Mouse (Mus musculus): ENCODE data around the gene Wdr91. TPM values are rescaled to one million over a fixed set of nuclear protein-coding genes. Genes with fewer than 3 reads are reported as not detected.

Gene Wdr91
- polyA plus RNA-seq (2015; fragmentation: Nextera tagmentation; extraction: Ambion mirVana), result 11.9 and 13.6 TPM in 2 replicates

DNA sequence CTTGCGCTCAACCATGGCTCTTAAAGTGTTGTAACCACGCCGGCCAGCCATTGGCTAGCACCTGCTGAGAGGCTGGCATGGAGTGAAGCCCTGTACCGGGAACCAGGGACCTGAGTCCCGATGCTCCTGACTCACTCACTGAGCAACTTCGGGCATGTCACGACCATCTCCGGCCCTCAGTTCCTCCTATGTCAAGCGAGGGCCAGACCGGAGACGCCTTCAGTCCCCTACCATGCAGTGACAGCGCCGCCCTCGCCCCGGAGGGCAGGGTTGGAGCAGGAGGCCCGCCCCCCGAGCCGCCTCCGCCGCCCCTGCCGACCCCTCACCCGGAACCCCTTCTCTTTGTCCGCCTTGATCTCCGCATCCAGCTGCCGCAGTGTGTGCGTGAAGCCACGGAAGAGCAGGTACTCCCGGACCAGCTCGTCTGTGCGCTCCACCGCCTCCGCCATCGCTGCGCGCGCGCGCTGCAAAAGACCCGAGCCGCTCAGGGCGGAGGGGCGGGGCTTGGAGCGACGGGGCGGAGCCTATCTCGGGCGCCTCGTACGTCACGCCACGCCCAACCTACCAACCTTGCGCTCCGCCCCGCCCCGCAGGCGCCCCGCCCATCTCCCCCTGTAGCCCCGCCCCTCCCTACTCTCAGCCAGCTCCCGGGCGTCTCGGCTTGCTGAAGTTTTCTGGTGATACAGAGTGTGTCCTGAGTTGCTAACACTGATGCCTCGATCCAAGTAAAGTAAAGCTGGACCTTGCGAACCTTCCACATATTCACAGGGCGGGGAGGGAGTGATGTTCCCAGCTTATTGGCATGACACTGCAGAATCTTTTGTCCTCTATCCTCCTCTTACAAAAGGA, at the start of gene Wdr91:
TSS of gene Wdr91 (minus strand) at position 506 of the 849 bp plus-strand sequence.
- WGBS, result under 1% methylated on average over 57 of the region's 64 CpGs
- H3K9me3 ChIP-seq, result no peaks in the 10 kb centered on the region
- H3K4me2 ChIP-seq, result peak within 1 kb of the TSS; percentile 75
- H3K36me3 ChIP-seq, result peaks cover 23% of the 10 kb centered on the region
- peak within 1 kb of the TSS; percentile 82 for H3K9ac ChIP-seq
- H3K27ac ChIP-seq, result peak within 1 kb of the TSS; percentile 81
- H3K4me1 ChIP-seq, result peaks cover 10% of the 10 kb centered on the region
- H3K4me3 ChIP-seq, result peak within 1 kb of the TSS; percentile 74
- peak; percentile 90 for ATAC-seq (ENCODE audit: insufficient number of reproducible peaks, insufficient read depth, low FRiP score, low TSS enrichment, low read depth)
- H3K27me3 ChIP-seq, result no peaks in the 10 kb centered on the region

DNA sequence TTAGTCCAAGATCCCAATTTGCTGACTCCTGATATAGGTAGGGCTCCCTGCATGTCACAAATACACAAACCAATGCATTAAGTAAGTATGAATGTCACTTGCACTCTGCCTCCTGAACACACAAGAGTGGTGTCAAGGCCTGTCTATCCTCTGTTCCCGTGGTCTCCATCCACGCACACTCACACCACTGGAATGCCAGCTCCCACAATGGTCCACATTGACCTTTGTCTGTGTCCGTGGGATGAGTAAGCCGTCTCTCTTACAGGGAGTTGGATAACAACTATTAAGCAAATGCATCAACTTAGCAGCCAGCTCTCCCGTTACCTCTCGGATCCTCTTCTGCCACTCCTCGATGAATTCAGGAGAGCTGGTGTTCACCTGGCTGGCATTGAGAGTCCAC, 48.5 kb upstream of the Wdr91 start:
- WGBS, result 94% methylated on average over 7 of the region's 7 CpGs
- Histone ChIP-seq H3K4me1 (peaks cover 13% of the 10 kb centered on the region; the same call in 1 of the 2 replicates), H3K27ac (no peak overlapping the region), H3K27me3 (no peaks in the 10 kb centered on the region), H3K4me3 (no peak overlapping the region), H3K36me3 (no peaks in the 10 kb centered on the region), H3K9me3 (no peaks in the 10 kb centered on the region), H3K4me2 (no peak overlapping the region), H3K9ac (no peak overlapping the region)
- no peak for ATAC-seq (ENCODE audit: insufficient number of reproducible peaks, insufficient read depth, low FRiP score, low TSS enrichment, low read depth)

DNA sequence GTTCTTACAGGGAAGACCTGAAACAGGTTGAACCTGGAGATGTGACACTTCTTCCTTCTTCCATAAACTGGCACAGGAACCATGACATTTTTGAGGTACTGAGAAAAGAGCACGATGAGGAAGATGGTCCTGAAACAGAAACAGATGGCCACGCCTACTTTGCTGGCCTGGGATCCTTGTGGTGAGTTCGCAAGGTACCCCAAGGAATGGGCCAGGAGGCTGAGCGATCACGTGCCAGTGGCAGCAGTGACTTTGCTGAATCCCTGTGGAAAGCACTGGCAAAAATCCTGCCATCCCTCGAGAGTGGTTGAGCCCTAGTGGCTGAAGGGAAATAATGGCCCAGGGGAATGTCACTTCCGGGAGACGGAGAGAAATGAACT, 45.2 kb upstream of the Wdr91 start:
- H3K4me3 ChIP-seq, result no peak overlapping the region
- H3K4me1 ChIP-seq, result peaks cover 13% of the 10 kb centered on the region; the same call in 1 of the 2 replicates
- no peak overlapping the region for H3K9ac ChIP-seq
- no peaks in the 10 kb centered on the region for H3K9me3 ChIP-seq
- H3K36me3 ChIP-seq, result no peaks in the 10 kb centered on the region
- 35% methylated on average over 8 of the region's 8 CpGs for WGBS
- H3K27me3 ChIP-seq, result no peaks in the 10 kb centered on the region
- H3K27ac ChIP-seq, result no peak overlapping the region
- H3K4me2 ChIP-seq, result peak overlapping the region; percentile 41
- ATAC-seq (ENCODE audit: insufficient number of reproducible peaks, insufficient read depth, low FRiP score, low TSS enrichment, low read depth), result no peak

DNA sequence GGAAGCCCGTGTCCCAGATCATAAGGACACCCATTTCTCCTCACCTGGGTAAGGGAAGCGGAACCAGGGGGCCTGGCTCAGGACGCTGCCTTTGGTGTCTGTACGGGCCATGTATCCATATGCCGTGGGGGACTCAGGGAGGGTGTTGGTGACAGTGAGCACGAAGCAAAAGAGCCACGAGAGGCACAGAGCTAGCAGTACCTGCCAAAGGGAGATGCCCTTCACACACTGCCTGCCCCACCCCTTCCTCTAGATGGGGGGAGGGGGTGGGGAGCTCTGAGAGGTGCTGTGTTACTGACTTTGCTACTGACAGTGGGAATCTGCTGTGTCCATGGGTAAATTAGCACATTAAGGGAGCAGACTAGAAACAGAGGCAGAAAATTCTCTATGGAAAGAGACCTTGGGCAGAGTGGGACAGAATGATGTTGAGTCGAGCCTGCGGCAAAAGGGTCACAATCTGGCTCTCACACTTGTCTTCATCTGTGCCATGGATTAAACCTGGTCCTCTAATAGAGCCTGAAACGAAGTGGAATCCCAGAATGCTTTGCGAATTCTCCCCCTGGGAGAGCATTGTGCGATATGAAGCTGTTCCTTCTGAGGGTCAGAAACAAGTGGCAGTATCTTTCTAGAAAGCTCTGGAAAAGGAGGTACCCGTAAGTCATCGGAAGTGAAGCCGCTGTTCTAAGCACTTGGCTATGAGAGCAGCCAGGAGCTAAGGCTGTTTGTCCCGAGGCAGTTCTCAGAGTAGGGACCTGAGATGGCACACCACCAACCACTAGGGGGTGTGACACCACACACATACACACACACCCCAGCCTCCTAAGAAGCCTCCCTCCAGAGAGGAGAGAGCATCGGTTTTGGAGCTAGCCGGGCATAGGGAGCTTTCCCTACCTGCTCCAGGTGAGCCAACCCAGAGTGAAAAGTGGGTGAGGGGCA, 44.5 kb upstream of the Wdr91 start:
- Histone ChIP-seq H3K4me1 (peaks cover 13% of the 10 kb centered on the region; the same call in 1 of the 2 replicates), H3K36me3 (no peaks in the 10 kb centered on the region), H3K9ac (0 out of 2 replicates have a peak overlapping the region, but pooled peaks have one; percentile 17), H3K9me3 (no peaks in the 10 kb centered on the region), H3K27ac (no peak overlapping the region), H3K4me3 (peak overlapping the region; percentile 19; the same call in 1 of the 2 replicates), H3K4me2 (peak overlapping the region; percentile 41), H3K27me3 (no peaks in the 10 kb centered on the region)
- WGBS, result 50% methylated on average over 18 of the region's 18 CpGs
- ATAC-seq (ENCODE audit: insufficient number of reproducible peaks, insufficient read depth, low FRiP score, low TSS enrichment, low read depth), result 0 out of 2 replicates have a peak, but pooled peaks have one; percentile 56

DNA sequence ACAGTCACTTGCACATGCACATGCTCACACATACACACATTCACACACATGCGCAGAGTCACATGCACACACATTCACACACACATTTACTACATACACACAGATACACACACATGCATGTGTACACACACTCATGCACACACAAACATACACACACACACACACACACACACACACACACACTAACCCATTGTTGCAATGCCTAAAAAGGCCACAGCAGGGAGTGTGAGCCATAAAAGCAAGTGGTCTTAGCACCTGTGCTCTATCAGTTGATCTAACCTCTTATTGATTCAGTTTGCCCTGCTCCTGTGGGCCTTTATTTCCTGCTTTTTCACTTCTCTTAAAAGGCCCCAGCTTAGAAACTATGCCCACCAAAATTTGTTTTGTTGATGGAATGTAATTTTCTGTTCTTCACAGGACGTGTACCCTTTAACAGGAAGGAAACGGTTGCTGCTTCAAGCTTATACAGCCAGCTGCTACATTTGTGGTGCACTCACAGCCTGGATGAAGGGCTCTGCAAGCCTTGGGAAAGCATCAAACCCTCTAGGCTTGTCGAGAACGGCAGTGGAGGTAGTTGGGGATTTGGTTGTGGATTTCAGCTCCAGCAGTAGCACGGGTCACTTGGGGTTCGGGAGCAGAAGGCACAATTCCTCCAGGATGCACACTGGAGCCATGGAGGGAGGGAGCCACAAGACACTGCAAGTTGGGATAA, 41.4 kb upstream of the Wdr91 start:
- Histone ChIP-seq H3K9ac (no peak overlapping the region), H3K27ac (no peak overlapping the region), H3K36me3 (no peaks in the 10 kb centered on the region), H3K9me3 (no peaks in the 10 kb centered on the region), H3K4me1 (peaks cover 18% of the 10 kb centered on the region; the same call in 1 of the 2 replicates), H3K4me3 (no peak overlapping the region), H3K27me3 (no peaks in the 10 kb centered on the region; the same call in 1 of the 2 replicates), H3K4me2 (no peak overlapping the region)
- no peak for ATAC-seq (ENCODE audit: insufficient number of reproducible peaks, insufficient read depth, low FRiP score, low TSS enrichment, low read depth)
- 69% methylated on average over 7 of the region's 7 CpGs for WGBS

DNA sequence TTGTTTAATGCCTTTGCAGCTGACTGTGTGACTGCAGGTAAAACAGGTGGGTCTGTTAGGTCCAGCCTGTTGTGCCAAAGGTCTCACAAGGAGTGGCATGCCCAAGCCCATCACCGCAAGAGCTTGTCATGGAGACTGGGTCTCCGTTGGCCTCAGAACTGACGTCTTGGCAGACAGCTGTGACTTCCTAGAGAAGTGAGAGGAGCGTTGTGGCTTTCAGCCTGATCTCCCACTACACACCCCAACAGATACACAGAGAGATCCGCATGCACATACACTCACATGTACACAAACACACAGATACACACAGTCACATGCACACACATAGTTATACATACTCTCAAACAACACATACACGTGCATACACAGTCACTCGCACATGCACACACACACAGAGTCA, 40.8 kb upstream of the Wdr91 start:
- Histone ChIP-seq H3K4me2 (no peak overlapping the region), H3K9me3 (no peaks in the 10 kb centered on the region), H3K27me3 (no peaks in the 10 kb centered on the region; the same call in 1 of the 2 replicates), H3K9ac (no peak overlapping the region), H3K4me1 (peaks cover 18% of the 10 kb centered on the region; the same call in 1 of the 2 replicates), H3K36me3 (no peaks in the 10 kb centered on the region), H3K27ac (no peak overlapping the region), H3K4me3 (no peak overlapping the region)
- 84% methylated on average over 7 of the region's 7 CpGs for WGBS
- ATAC-seq (ENCODE audit: insufficient number of reproducible peaks, insufficient read depth, low FRiP score, low TSS enrichment, low read depth), result no peak

DNA sequence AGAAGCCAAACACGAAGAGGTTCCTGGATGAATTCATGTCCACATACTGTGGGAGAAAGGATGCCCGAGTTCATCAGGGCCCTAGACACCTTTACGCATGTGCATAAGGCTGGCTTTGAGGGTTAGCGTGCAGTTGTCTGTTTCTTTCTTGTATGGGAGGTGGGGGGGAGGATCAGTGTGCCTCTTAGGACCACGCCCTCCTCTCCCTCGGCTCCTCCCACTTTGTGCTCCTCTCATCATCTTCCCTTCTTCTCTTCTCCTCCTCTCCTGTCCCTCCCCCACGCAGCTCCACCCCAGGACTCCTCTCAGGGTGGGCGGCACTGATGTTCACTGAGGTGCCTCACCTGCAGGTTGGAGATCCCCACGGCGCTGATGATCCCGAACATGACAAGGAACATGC, 37.8 kb upstream of the Wdr91 start:
- peaks cover 13% of the 10 kb centered on the region for H3K4me1 ChIP-seq
- H3K36me3 ChIP-seq, result no peaks in the 10 kb centered on the region
- no peaks in the 10 kb centered on the region for H3K9me3 ChIP-seq
- H3K27ac ChIP-seq, result no peak overlapping the region
- 13% methylated on average over 11 of the region's 11 CpGs for whole genome bisulfite sequencing
- H3K27me3 ChIP-seq, result no peaks in the 10 kb centered on the region; the same call in 1 of the 2 replicates
- H3K4me3 ChIP-seq, result peak overlapping the region; percentile 30
- no peak overlapping the region for H3K9ac ChIP-seq
- no peak for ATAC-seq (ENCODE audit: insufficient number of reproducible peaks, insufficient read depth, low FRiP score, low TSS enrichment, low read depth)
- H3K4me2 ChIP-seq, result peak overlapping the region; percentile 57

DNA sequence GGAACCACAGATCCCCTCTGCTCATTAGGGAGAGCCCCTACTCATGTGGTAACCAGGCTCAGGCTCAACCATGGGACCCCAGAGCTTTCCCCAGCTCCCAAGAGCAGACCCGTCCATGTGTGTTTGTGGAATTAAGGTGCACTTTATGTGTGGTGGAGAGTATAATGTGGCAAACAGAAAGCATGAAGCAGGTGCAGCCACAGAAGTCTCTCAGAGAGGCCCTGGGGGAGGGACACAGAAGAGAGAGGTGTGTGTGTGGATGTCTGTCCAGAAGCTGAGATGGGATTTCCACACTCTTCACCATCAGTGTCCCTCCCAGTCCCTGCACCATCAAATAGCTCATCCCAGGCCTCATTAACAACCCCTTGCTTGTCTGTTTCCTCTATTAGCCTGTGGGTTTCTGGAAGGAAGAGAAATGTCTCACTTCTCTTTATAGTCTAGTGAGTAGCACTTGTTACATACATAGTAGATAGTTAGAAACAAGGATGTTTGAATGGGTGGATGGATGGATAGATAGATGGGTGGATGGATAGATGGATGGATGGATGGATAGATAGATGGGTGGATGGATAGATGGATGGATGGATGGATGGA, 35.9 kb upstream of the Wdr91 start:
- no peak overlapping the region for H3K4me3 ChIP-seq
- H3K4me1 ChIP-seq, result peaks cover 13% of the 10 kb centered on the region
- H3K27me3 ChIP-seq, result no peaks in the 10 kb centered on the region; the same call in 1 of the 2 replicates
- H3K9ac ChIP-seq, result no peak overlapping the region
- no peak overlapping the region for H3K27ac ChIP-seq
- no peak overlapping the region for H3K4me2 ChIP-seq
- no peaks in the 10 kb centered on the region for H3K9me3 ChIP-seq
- ATAC-seq (ENCODE audit: insufficient number of reproducible peaks, insufficient read depth, low FRiP score, low TSS enrichment, low read depth), result no peak
- no peaks in the 10 kb centered on the region for H3K36me3 ChIP-seq
- WGBS, result 83% methylated on average over 1 of the region's 1 CpGs

DNA sequence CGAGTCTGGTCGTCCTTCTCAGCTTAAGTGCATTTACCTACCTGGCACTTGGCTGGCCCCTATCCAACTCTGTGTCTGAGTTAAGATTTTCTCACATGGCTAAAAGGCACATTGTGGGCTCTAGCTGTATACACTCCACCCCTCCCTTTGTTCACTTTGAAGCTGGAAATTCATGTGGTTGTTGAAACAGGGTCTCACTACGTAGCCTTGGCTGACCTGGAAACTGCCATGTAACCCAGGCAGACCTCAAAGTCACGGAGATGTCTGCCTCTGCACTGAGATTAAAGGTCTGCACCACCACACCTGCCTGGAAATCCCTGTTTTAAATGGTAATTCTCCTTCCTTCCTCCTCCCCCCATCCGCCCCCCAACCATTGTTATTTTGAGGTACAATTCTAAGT, 32.8 kb upstream of the Wdr91 start:
- Histone ChIP-seq H3K9me3 (no peaks in the 10 kb centered on the region), H3K36me3 (no peaks in the 10 kb centered on the region), H3K4me1 (peaks cover 15% of the 10 kb centered on the region), H3K4me3 (no peak overlapping the region), H3K4me2 (no peak overlapping the region), H3K27ac (no peak overlapping the region), H3K27me3 (no peaks in the 10 kb centered on the region; the same call in 1 of the 2 replicates), H3K9ac (no peak overlapping the region)
- 74% methylated on average over 5 of the region's 5 CpGs for WGBS
- ATAC-seq (ENCODE audit: insufficient number of reproducible peaks, insufficient read depth, low FRiP score, low TSS enrichment, low read depth), result no peak

DNA sequence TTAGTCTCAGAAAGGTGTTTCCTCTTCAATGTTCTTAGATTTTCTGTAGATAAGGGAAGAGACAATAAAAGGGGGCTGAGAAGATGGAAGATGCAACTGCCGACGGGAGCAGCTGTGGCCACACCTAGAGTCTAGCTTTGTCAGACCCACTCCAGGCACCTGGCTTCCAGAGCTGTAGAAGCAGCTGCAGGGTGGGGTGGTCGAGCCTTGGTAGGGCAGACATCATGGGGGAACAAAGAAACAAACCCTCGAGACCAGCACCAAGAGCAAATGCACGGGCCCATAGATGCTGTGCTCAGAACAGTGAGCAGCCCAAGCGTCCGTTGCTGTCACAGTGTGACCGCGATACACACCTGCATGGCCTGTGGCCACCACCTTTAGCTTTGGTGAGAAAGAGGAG, 31.8 kb upstream of the Wdr91 start:
- no peaks in the 10 kb centered on the region for H3K9me3 ChIP-seq
- H3K36me3 ChIP-seq, result no peaks in the 10 kb centered on the region
- H3K4me1 ChIP-seq, result peaks cover 16% of the 10 kb centered on the region
- WGBS, result 86% methylated on average over 9 of the region's 9 CpGs
- no peak for ATAC-seq (ENCODE audit: insufficient number of reproducible peaks, insufficient read depth, low FRiP score, low TSS enrichment, low read depth)
- no peaks in the 10 kb centered on the region for H3K27me3 ChIP-seq
- no peak overlapping the region for H3K9ac ChIP-seq
- no peak overlapping the region for H3K4me3 ChIP-seq
- no peak overlapping the region for H3K4me2 ChIP-seq
- no peak overlapping the region for H3K27ac ChIP-seq

Measured in embryonic facial prominence, embryonic 13.5 days (tissue).